Mouse (Mus musculus) embryonic facial prominence, embryonic 12.5 days (tissue): Measurements from ENCODE around the gene Ccdc43. TPM values are rescaled to one million over a fixed set of nuclear protein-coding genes. Genes with fewer than 3 reads are reported as not detected.
"Not testable (repeated sequence)": the region's sequence is repeated elsewhere in the genome, so short reads cannot be mapped to it uniquely, and the experiment has no call there.

Experiments used
- ATAC-seq: fragments of 200-750 bp; cut with Nextera tagmentation; 2 replicates; pipeline ENCODE4 v1.8.0; 2017; ENCODE audit not compliant: insufficient number of reproducible peaks, insufficient read depth, low FRiP score, low TSS enrichment
- H3K27ac ChIP-seq: fragments of 300-500 bp; sonication (generic); 2 replicates; pipeline ENCODE4 v1.5.1; 2016; ENCODE audit warnings: mild to moderate bottlenecking
- H3K27me3 ChIP-seq: fragments of 300-500 bp; sonication (generic); 2 replicates; pipeline ENCODE4 v1.6.1; 2016; ENCODE audit warnings: mild to moderate bottlenecking, moderate library complexity
- H3K36me3 ChIP-seq: fragments of 300-500 bp; sonication (generic); 2 replicates; pipeline ENCODE4 v1.6.1; 2016; ENCODE audit warnings: mild to moderate bottlenecking
- H3K4me1 ChIP-seq: fragments of 300-500 bp; sonication (generic); 2 replicates; pipeline ENCODE4 v1.6.1; 2016
- H3K4me2 ChIP-seq: fragments of 300-500 bp; sonication (generic); replicated peaks from 2 replicates; pipeline ENCODE4 v1.6.1; 2016; ENCODE audit warnings: mild to moderate bottlenecking, moderate library complexity
- H3K4me3 ChIP-seq: fragments of 300-500 bp; sonication (generic); 2 replicates; pipeline ENCODE4 v1.5.1; 2016; ENCODE audit warnings: mild to moderate bottlenecking
- H3K9ac ChIP-seq: fragments of 300-500 bp; sonication (generic); 2 replicates; pipeline ENCODE4 v1.6.1; 2016; ENCODE audit warnings: mild to moderate bottlenecking, moderate library complexity
- H3K9me3 ChIP-seq: fragments of 300-500 bp; sonication (generic); 2 replicates; pipeline ENCODE4 v1.6.1; 2016; ENCODE audit warnings: mild to moderate bottlenecking, moderate library complexity
- WGBS: fragments of 180-500 bp; shearing (Covaris S2); methylation state at CpG from one replicate; pipeline ENCODE4 v1.1.7; 2016; 5-methylcytosine and 5-hydroxymethylcytosine counted together
- polyA plus RNA-seq: library from polyadenylated mRNA; unstranded; fragments of >200 nt; fragmentation: Nextera tagmentation; extraction: Ambion mirVana; gene quantifications from 2 replicates; pipeline ENCODE4 v1.2.1, GENCODE M21; 2016

Ccdc43 gene
- polyA plus RNA-seq, 1 experiment from 2014 or later: 52.1 TPM

GRCm38 (mm10) chr11:102729835-102730234 is 32.3 kb upstream of the Ccdc43 start:
- Histone ChIP-seq H3K36me3 (no peaks in the 10 kb centered on the region), H3K9ac (no peak overlapping the region)
- ATAC-seq: no peak

DNA sequence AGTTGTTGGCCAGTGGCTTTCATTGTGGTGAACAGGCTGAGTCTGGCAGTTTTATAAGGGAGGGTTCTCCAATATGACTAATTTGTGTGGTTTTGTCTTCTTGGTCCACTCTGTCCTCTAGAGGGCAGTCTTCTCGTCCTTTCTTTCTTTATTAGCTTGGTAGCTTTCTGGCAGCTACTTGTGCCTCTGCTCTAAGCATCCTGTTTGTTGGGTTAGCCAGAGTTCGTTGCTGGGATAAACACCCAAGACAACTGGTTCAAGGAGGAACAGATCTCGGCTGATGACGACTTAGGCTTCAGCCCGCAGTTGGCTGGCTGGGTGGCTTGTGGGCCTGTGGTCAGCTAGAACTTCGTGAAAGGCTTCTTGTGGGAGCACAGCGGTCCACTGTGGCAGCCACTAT is 31.0 kb upstream of the Ccdc43 start:
- no peak overlapping the region for H3K9ac ChIP-seq
- no peak for ATAC-seq
- H3K4me3 ChIP-seq: no peak overlapping the region
- H3K27me3 ChIP-seq: no peaks in the 10 kb centered on the region
- H3K4me2 ChIP-seq: no peak overlapping the region
- H3K36me3 ChIP-seq: no peaks in the 10 kb centered on the region
- H3K9me3 ChIP-seq: no peaks in the 10 kb centered on the region
- 36% methylated on average over 7 of the region's 7 CpGs for WGBS
- no peak overlapping the region for H3K27ac ChIP-seq
- no peaks in the 10 kb centered on the region for H3K4me1 ChIP-seq

More at GRCm38 (mm10) chr11:102729835-102730234, 32.3 kb upstream of the Ccdc43 start:
- 92% methylated on average over 3 of the region's 3 CpGs for WGBS
- no peaks in the 10 kb centered on the region for H3K27me3 ChIP-seq
- H3K4me1 ChIP-seq: no peaks in the 10 kb centered on the region
- no peak overlapping the region for H3K4me2 ChIP-seq
- no peaks in the 10 kb centered on the region for H3K9me3 ChIP-seq
- no peak overlapping the region for H3K27ac ChIP-seq
- H3K4me3 ChIP-seq: no peak overlapping the region

- Histone ChIP-seq H3K9ac (no peak overlapping the region), H3K4me1 (no peaks in the 10 kb centered on the region), H3K27me3 (no peaks in the 10 kb centered on the region), H3K36me3 (no peaks in the 10 kb centered on the region), H3K4me3 (no peak overlapping the region), H3K4me2 (no peak overlapping the region), H3K27ac (no peak overlapping the region), H3K9me3 (no peaks in the 10 kb centered on the region)
- no peak for ATAC-seq
- WGBS: 25% methylated on average over 3 of the region's 3 CpGs
Measured at GRCm38 (mm10) chr11:102725574-102725973, 28.0 kb upstream of the Ccdc43 start.

- H3K36me3 ChIP-seq: no peaks in the 10 kb centered on the region
- 55% methylated on average over 7 of the region's 7 CpGs for WGBS
- 0 out of 2 replicates have a peak overlapping the region, but pooled peaks have one; percentile 23 for H3K27ac ChIP-seq
- no peak overlapping the region for H3K4me3 ChIP-seq
- no peaks in the 10 kb centered on the region for H3K27me3 ChIP-seq
- no peak overlapping the region for H3K4me2 ChIP-seq
- no peak overlapping the region for H3K9ac ChIP-seq
- no peaks in the 10 kb centered on the region; the same call in 1 of the 2 replicates for H3K9me3 ChIP-seq
- ATAC-seq: no peak
- peaks cover 4% of the 10 kb centered on the region; the same call in 1 of the 2 replicates for H3K4me1 ChIP-seq
Measured at GRCm38 (mm10) chr11:102716135-102716534, 18.6 kb upstream of the Ccdc43 start.

GRCm38 (mm10) chr11:102714578-102714977 is 17.0 kb upstream of the Ccdc43 start:
- H3K4me2 ChIP-seq, ATAC-seq: not testable (repeated sequence)
- WGBS: 86% methylated on average over 2 of the region's 2 CpGs

DNA sequence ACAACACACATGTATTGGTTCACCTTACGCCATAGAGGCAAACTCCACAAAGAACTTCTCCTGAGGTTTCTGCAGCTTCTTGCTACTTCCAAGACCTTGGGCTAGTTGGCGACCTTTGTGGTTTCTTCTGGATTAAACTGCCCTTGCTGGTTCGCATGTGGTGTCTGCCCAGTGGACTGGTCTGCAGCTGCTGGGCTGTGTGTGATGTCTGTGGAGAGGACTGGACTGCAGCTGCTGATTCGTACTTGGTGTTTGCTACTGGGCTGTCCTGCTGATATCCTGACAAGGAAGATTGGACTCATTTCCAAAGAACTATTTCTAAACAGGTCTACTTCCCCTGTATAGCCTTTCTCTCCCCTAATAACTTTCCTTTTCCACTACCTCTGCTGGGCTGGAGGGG is 14.8 kb upstream of the Ccdc43 start:
- Histone ChIP-seq H3K4me2 (no peak overlapping the region), H3K27me3 (no peaks in the 10 kb centered on the region), H3K4me3 (no peak overlapping the region), H3K9ac (no peak overlapping the region), H3K36me3 (no peaks in the 10 kb centered on the region), H3K27ac (no peak overlapping the region), H3K4me1 (peaks cover 4% of the 10 kb centered on the region; the same call in 1 of the 2 replicates), H3K9me3 (no peaks in the 10 kb centered on the region; the same call in 1 of the 2 replicates)
- no peak for ATAC-seq
- WGBS: 88% methylated on average over 4 of the region's 4 CpGs

More at GRCm38 (mm10) chr11:102714578-102714977, 17.0 kb upstream of the Ccdc43 start:
- not testable (repeated sequence) for H3K9me3 ChIP-seq, H3K36me3 ChIP-seq, H3K4me1 ChIP-seq, H3K27me3 ChIP-seq, H3K27ac ChIP-seq, H3K9ac ChIP-seq, H3K4me3 ChIP-seq

DNA sequence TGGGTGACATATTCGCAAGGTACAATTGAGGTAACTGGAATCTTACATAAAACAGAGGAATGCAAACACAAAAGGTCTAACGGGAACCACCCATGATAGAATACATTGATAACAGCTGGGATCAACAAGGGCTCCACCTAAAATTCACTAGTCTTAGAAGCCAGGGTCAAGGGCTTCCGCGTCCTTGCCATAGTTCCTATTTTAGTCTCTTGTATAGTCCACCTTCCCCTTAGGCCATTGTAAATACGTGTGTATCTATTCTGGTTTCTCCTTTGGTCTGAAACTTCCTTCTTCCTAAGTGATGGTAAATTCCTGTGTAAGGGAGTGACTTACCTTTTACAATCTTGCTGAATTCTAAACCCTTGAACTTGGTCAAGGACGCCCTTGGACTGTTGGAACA is 4.6 kb upstream of the Ccdc43 start:
- not testable (repeated sequence) for H3K4me3 ChIP-seq, H3K27me3 ChIP-seq, H3K4me1 ChIP-seq, H3K4me2 ChIP-seq, H3K27ac ChIP-seq, ATAC-seq, H3K9me3 ChIP-seq, H3K36me3 ChIP-seq, H3K9ac ChIP-seq
- WGBS: 91% methylated on average over 6 of the region's 6 CpGs

GRCm38 (mm10) chr11:102698018-102698476 is 465 bp upstream of the Ccdc43 start:
- Histone ChIP-seq H3K27ac (no peak overlapping the region), H3K9me3 (no peaks in the 10 kb centered on the region), H3K9ac (peak overlapping the region; percentile 82), H3K27me3 (no peaks in the 10 kb centered on the region), H3K4me1 (peaks cover 18% of the 10 kb centered on the region), H3K4me2 (peak overlapping the region; percentile 80), H3K36me3 (peaks cover 8% of the 10 kb centered on the region), H3K4me3 (peak overlapping the region; percentile 80)
- WGBS: 21% methylated on average over 9 of the region's 9 CpGs
- ATAC-seq: no peak; the same call in 1 of the 2 replicates

- no peak overlapping the region for H3K9ac ChIP-seq
- no peak for ATAC-seq
- no peak overlapping the region for H3K4me3 ChIP-seq
- no peak overlapping the region for H3K4me2 ChIP-seq
- no peak overlapping the region for H3K27ac ChIP-seq
- WGBS: 85% methylated on average over 7 of the region's 7 CpGs
- no peaks in the 10 kb centered on the region for H3K27me3 ChIP-seq
- no peaks in the 10 kb centered on the region for H3K9me3 ChIP-seq
- peaks cover 18% of the 10 kb centered on the region for H3K4me1 ChIP-seq
- H3K36me3 ChIP-seq: peaks cover 12% of the 10 kb centered on the region
Measured at GRCm38 (mm10) chr11:102695289-102695688, 2.3 kb downstream of the Ccdc43 start.

- Histone ChIP-seq H3K4me3 (no peak overlapping the region), H3K9ac (no peak overlapping the region), H3K27me3 (no peaks in the 10 kb centered on the region), H3K36me3 (peaks cover 34% of the 10 kb centered on the region), H3K4me1 (no peaks in the 10 kb centered on the region), H3K9me3 (no peaks in the 10 kb centered on the region), H3K4me2 (no peak overlapping the region), H3K27ac (no peak overlapping the region)
- WGBS: 61% methylated on average over 6 of the region's 6 CpGs
- ATAC-seq: no peak
Measured at GRCm38 (mm10) chr11:102690162-102690561, 7.4 kb downstream of the Ccdc43 start.

DNA sequence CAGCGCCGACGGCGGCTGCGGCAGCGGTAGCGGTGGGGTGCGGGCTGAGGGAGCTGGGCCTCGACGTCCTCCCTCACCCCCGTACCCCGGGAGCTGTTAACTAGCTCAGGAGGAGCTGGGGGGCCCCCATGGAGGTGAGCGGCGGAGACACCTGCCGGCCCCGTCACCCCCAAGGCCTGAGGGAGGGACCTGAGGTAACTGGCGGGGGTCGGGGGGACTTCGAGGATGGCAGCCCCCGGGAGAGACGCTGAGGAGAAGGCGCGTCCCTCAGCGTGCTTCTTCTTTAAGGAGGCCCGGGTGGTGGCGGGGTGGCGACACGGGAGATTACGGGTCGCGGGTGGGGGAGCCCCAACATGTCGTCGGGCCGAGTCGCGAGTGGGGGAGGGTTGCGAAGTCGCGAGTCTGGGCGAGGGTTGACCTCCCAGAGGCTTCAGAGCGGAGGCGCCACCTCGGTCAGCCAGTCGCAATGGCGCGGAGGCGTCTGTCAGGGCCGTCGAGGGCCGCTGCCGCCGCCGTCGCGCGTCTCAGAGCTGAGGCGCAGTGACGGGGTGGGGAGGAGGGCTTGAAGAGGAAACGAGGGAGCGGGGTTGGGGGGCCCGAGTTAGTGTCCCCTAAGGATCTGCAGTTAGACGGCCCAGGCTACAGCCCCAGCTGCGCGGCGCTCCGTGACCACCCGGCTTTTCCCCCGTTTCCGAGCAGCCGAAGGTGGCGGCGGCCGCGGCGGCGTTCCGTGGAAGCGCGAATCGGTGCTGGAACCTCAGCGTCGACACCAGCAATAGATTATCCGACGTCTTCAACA is 31.7 kb downstream of the Ccdc43 start:
- Histone ChIP-seq H3K4me2 (peak overlapping the region; percentile 13; the same call in 1 of the 2 replicates), H3K27ac (no peak overlapping the region), H3K9me3 (peaks cover 14% of the 10 kb centered on the region), H3K27me3 (peaks cover 26% of the 10 kb centered on the region), H3K36me3 (no peaks in the 10 kb centered on the region), H3K4me1 (no peaks in the 10 kb centered on the region), H3K4me3 (peak overlapping the region; percentile 15), H3K9ac (no peak overlapping the region)
- WGBS: 48% methylated on average over 84 of the region's 84 CpGs
- no peak for ATAC-seq

- H3K4me2 ChIP-seq: peak overlapping the region; percentile 13; the same call in 1 of the 2 replicates
- H3K4me1 ChIP-seq: no peaks in the 10 kb centered on the region
- 51% methylated on average over 33 of the region's 33 CpGs for WGBS
- H3K36me3 ChIP-seq: no peaks in the 10 kb centered on the region
- H3K9ac ChIP-seq: no peak overlapping the region
- no peak overlapping the region for H3K27ac ChIP-seq
- H3K4me3 ChIP-seq: peak overlapping the region; percentile 15
- H3K27me3 ChIP-seq: peaks cover 26% of the 10 kb centered on the region
- ATAC-seq: no peak
- peaks cover 14% of the 10 kb centered on the region for H3K9me3 ChIP-seq
Measured at GRCm38 (mm10) chr11:102665151-102665550, 32.4 kb downstream of the Ccdc43 start.
